Mouse (Mus musculus): ENCODE data around the gene Sox5.

- TF ChIP-seq CTCF (IDR thresholded peaks at IDR 0.05; ENCODE audit: extremely low read depth, insufficient read length, insufficient replicate concordance, low read depth, low read length) = no peak
- TF ChIP-seq POLR2A (IDR thresholded peaks at IDR 0.05; ENCODE audit: low read depth, low read length) = no peak
These were observed 33.8 kb upstream of the Sox5 start for GRCm38 (mm10) chr6:144815542-144815941.

Data from small intestine, adult 2 months (tissue).